Mouse (Mus musculus): ENCODE measurements around the gene Ptch2. TPM values are rescaled to one million over a fixed set of nuclear protein-coding genes. Genes with fewer than 3 reads are reported as not detected.

The Ptch2 gene
- 7.6 and 11.2 TPM in 2 replicates for polyA plus RNA-seq (2012; rRNA removed)

DNA sequence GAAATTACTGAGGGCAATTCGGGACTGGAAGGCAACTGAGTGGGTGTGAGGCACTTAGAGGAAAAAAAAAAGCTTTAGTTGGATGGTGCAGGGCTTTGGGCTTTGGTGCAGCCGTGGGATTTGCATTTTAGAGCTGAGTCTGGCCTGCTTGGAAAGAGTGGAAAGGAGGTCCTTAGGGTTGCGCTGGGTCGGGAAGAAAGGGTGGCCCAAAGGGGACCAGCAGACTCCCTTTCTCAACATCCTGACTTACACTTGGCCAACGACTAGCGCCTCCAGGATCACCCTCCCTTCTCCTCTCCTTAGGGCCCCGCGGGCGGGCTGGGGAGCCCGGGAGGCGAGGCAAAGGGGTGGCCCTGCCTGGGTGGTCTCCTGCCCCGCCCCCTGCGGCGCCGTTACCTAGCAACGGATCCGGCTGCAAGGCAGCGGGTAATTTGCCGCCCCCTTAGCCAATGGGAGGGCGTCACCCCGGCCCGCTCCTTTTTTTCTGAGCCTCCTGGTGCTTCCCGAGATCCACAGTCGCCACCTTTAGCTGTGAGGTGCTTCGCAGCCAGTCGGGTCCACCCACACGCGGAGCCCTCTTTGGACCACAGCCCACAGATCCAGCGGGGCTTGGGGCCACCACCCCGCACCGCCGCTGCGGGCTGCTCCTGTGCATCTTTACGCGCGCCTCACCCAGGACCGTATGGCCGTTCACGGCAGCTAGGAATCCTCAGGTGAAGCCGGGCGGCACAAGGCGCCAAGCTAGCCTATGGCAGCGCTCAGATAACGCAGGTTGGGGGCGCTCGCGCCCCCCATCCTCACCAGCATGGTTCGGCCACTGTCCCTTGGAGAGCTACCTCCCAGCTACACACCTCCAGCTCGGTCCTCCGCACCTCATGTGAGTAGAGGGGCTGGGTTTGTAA is at the start of gene Ptch2:
Ptch2 (plus strand) TSS at position 525 of the 902 bp plus-strand sequence.

DNA sequence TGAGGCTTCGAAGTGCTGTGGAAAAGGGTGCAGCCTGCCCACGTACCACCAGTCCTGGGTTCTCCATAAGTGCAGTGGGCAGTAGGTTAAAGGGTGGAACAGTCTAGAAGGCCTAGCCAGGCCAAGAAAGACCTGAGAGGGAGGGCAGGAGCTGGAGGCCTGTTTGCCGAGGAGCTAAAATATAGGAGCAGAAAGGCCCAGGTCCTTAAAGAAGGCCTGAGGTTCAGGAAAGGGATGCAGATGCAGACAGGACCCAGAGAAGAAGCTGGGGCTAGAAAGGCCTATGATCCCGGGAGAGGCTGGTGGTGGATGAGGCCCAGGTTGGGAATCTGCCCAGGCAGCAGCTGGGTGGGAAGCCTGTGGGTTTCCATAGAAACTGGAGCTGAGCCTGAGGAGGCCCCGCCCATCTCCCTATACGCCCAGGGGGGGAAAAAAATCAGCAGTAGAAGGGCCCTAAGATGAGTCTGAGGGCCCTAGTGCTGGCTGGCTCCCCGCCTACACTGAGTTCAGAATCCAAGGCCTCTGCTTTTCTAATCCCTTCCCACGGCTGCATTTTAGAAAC is 29.6 kb downstream of the Ptch2 start, which contains the start of gene Btbd19:
Btbd19 (minus strand) TSS at position 378 of the 562 bp plus-strand sequence.

DNA sequence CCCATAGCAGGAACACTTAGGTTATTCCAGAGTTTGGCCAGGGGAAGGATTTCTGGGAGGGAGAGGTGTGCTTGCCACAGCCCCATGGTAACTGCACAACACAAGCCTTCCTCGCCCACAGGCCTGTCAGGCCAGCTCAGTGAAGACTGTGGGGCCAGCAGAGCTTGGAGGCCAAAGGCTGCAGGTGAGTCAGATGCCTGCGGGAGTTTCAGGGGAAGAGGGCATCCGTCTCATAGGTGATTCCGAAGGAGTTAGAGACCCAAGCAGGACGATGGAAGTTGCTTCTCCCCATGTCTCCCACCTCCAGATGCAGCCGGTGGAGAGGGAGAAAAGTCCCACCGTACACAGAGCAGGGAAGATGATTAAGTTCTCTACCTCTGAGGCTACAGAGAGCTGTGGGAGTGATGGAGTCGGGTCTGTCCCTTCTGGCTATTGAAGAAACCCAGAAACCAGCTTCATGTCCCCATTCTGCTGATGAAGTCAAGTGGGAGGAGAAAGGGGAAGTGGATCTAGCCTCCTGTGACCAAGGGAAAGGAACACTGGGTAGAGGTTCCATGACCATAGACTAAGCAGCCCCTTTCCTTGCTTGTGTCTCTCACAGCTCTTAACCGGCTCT is 30.9 kb downstream of the Ptch2 start, which contains the start of gene Tctex1d4:
Tctex1d4 (plus strand) TSS at position 120 of the 616 bp plus-strand sequence.

DNA sequence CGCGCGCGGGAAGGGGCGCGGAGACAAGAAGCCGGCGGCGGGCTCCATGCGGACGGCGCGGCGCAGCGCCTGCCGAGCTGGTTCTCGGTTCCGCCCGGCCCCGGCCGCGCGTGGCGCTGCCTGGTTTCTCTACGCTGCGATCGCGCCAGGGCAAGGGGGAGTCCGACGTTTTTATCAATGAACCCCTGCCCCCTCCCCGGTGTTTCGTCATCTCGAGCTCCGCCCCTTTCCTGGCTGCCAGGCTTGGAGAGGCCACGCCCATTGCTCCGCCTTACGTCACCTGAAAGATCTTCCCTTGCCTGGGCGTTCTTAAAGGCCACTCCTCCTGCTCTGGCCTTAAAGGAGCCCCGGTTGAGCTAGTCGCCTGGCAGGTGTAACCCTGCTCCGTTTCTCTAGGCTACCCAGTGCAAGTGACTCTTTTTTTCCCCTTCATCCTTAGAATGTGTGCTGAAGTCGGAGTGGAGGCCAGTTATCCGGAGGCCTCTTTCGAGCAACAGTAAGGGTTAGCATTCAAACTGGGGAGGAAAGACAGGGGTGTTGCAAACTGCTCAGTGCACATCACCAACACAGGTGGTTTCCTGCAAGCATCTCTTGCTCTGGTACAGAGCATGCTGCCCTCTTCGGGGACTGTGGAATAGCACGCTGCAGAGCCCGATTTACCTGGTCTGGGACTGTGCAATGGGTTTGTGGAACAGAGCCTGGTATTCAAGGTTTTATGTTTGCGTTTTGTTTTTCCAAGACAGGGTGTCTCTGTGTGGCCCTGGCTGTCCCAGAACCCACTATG is 38.1 kb downstream of the Ptch2 start, which contains the start of gene Plk3:
Plk3 (minus strand) TSS at position 147 of the 784 bp plus-strand sequence.

DNA sequence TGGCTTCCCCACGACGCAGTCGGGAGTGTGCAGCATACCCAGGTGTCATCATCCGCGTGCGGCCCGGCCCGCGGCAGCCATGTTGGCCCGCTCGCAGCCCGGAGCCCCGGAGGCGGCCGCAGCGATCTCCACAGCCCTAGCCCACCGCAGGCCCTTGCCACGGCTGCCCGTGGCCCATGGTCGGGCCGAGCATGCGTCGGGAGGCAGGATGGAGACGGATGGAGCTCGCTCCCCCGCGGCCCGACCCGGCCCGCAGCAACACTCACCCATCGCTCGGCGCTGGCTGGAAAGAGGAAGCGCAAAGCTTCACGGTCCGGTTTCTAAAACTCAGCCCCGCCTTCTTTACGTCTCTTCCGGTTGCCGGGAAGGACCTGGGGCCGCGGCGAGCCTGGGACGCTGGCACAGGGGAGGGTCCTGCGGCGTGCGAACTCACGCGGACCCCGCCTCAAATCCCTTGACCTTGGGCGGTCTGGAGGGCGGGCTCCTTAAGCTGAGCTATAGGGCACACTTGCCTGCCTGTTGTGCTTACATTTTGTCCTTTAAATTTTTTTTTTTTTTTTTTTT is 60.0 kb downstream of the Ptch2 start, which contains the start of gene Rps8:
Rps8 (minus strand) TSS at position 452 of the 564 bp plus-strand sequence.

Other genes with a start within 250 kb of the Ptch2 start
- gene Zswim5, start 218.7 kb upstream of the Ptch2 start, polyA plus RNA-seq (2012; rRNA removed): 13.2 and 16.7 TPM in 2 replicates
- gene Urod, start 101.7 kb upstream of the Ptch2 start, polyA plus RNA-seq (2012; rRNA removed): 110 and 144 TPM in 2 replicates
- gene Hectd3, start 100.8 kb upstream of the Ptch2 start, polyA plus RNA-seq (2012; rRNA removed): 19.0 and 23.6 TPM in 2 replicates
- gene Eif2b3, start 76.7 kb upstream of the Ptch2 start, polyA plus RNA-seq (2012; rRNA removed): 32.6 and 34.8 TPM in 2 replicates
- 7.0 and 7.2 TPM in 2 replicates for gene Btbd19, start 29.6 kb downstream of the Ptch2 start, polyA plus RNA-seq (2012; rRNA removed)
- 0.12 TPM in 1 of 2 replicates, not detected in the other for gene Tctex1d4, start 30.7 kb downstream of the Ptch2 start, polyA plus RNA-seq (2012; rRNA removed)
- gene Plk3, start 37.9 kb downstream of the Ptch2 start, polyA plus RNA-seq (2012; rRNA removed): 19.4 and 24.6 TPM in 2 replicates
- gene Rps8, start 60.2 kb downstream of the Ptch2 start, polyA plus RNA-seq (2012; rRNA removed): 1,842 and 2,075 TPM in 2 replicates
- gene Kif2c, start 86.6 kb downstream of the Ptch2 start, polyA plus RNA-seq (2012; rRNA removed): 66.2 and 72.0 TPM in 2 replicates
- gene Tmem53, start 155.9 kb downstream of the Ptch2 start, polyA plus RNA-seq (2012; rRNA removed): 3.4 and 6.9 TPM in 2 replicates
- gene Armh1, start 156.1 kb downstream of the Ptch2 start, polyA plus RNA-seq (2012; rRNA removed): 0.38 and 0.40 TPM in 2 replicates